Mouse (Mus musculus) CD8-positive naive resting alpha-beta T cell, adult 57 days (primary cell): ENCODE data around the gene Spata7. TPM values are rescaled to one million over a fixed set of nuclear protein-coding genes. Genes with fewer than 3 reads are reported as not detected.

Experiments
- total RNA-seq: library from RNA; stranded (reverse); gene quantifications from one replicate; pipeline ENCODE4 v1.2.4, GENCODE M21; 2023

Spata7 gene
- 2.3 TPM for total RNA-seq

GRCm38 (mm10) chr12:98627392-98628259 is at the start of gene Spata7:
TSS of gene Spata7 (plus strand) at chr12:98628157.

Other genes with a start within 250 kb of the Spata7 start
- gene Kcnk10, start 49.8 kb upstream of the Spata7 start, total RNA-seq = not detected
- 6.6 TPM for gene Ptpn21, start 109.2 kb downstream of the Spata7 start, total RNA-seq
- gene Zc3h14, start 118.8 kb downstream of the Spata7 start, total RNA-seq = 80.7 TPM